Mouse (Mus musculus): ENCODE results near the gene Ppia. TPM values are rescaled to one million over a fixed set of nuclear protein-coding genes. Genes with fewer than 3 reads are reported as not detected.

Gene Ppia
- total and polyA plus RNA-seq, 3 experiments: 298 to 328 (median 304) TPM

GRCm38 (mm10) chr11:6371376-6372155 lies 43.7 kb upstream of the Ppia start:
- TF ChIP-seq POLR2A (IDR thresholded peaks at IDR 0.05; ENCODE audit: insufficient read depth, low read depth, low read length) (no peak), CTCF (IDR thresholded peaks at IDR 0.05) (no peak), EP300 (IDR thresholded peaks at IDR 0.05; ENCODE audit: insufficient read depth, low read depth, low read length) (no peak)
- no peaks in the 10 kb centered on the region for H3K27me3 ChIP-seq (ENCODE audit: control insufficient read depth, insufficient read depth, low read length)
- 79% methylated on average over 11 of the region's 11 CpGs for WGBS
- H3K79me2 ChIP-seq (replicated peaks; ENCODE audit: control insufficient read depth, insufficient read depth, low read length): no peaks in the 10 kb centered on the region
- H3K36me3 ChIP-seq (ENCODE audit: control insufficient read depth, insufficient read depth, low read length): no peaks in the 10 kb centered on the region
- H3K4me3 ChIP-seq: no peak overlapping the region
- no peak for DNase-seq
- H3K4me1 ChIP-seq (ENCODE audit: control insufficient read depth, insufficient read depth, low read length): no peaks in the 10 kb centered on the region
- intact Hi-C loops (cut with DNase I): no loop called here
- no peak overlapping the region for H3K9ac ChIP-seq (ENCODE audit: low read depth, low read length)
- H3K27ac ChIP-seq: no peak overlapping the region

GRCm38 (mm10) chr11:6372784-6373183 lies 42.5 kb upstream of the Ppia start:
- TF ChIP-seq POLR2A (IDR thresholded peaks at IDR 0.05; ENCODE audit: insufficient read depth, low read depth, low read length) (no peak), CTCF (IDR thresholded peaks at IDR 0.05) (no peak), EP300 (IDR thresholded peaks at IDR 0.05; ENCODE audit: insufficient read depth, low read depth, low read length) (no peak)
- no peak for DNase-seq
- H3K4me1 ChIP-seq (ENCODE audit: control insufficient read depth, insufficient read depth, low read length): no peaks in the 10 kb centered on the region
- H3K79me2 ChIP-seq (replicated peaks; ENCODE audit: control insufficient read depth, insufficient read depth, low read length): no peaks in the 10 kb centered on the region
- H3K36me3 ChIP-seq (ENCODE audit: control insufficient read depth, insufficient read depth, low read length): no peaks in the 10 kb centered on the region
- no peak overlapping the region for H3K9ac ChIP-seq (ENCODE audit: low read depth, low read length)
- H3K4me3 ChIP-seq: no peak overlapping the region
- WGBS: 76% methylated on average over 9 of the region's 9 CpGs
- intact Hi-C loops (cut with DNase I): no loop called here
- H3K27ac ChIP-seq: no peak overlapping the region
- H3K27me3 ChIP-seq (ENCODE audit: control insufficient read depth, insufficient read depth, low read length): no peaks in the 10 kb centered on the region

- TF ChIP-seq EP300 (IDR thresholded peaks at IDR 0.05; ENCODE audit: insufficient read depth, low read depth, low read length): no peak
- no peak for TF ChIP-seq CTCF (IDR thresholded peaks at IDR 0.05)
- TF ChIP-seq POLR2A (IDR thresholded peaks at IDR 0.05; ENCODE audit: insufficient read depth, low read depth, low read length): no peak
Measured at GRCm38 (mm10) chr11:6380916-6381315, 34.3 kb upstream of the Ppia start.

GRCm38 (mm10) chr11:6388126-6388725 lies 27.0 kb upstream of the Ppia start:
- intact Hi-C loops (cut with DNase I): no loop called here
- Histone ChIP-seq H3K36me3 (ENCODE audit: control insufficient read depth, insufficient read depth, low read length) (no peaks in the 10 kb centered on the region), H3K27ac (peak overlapping the region; percentile 88), H3K4me3 (no peak overlapping the region), H3K27me3 (ENCODE audit: control insufficient read depth, insufficient read depth, low read length) (no peaks in the 10 kb centered on the region), H3K4me1 (ENCODE audit: control insufficient read depth, insufficient read depth, low read length) (peaks cover 6% of the 10 kb centered on the region), H3K79me2 (replicated peaks; ENCODE audit: control insufficient read depth, insufficient read depth, low read length) (peaks cover 2% of the 10 kb centered on the region; the same call in 1 of the 2 replicates), H3K9ac (ENCODE audit: low read depth, low read length) (peak overlapping the region; percentile 65; the same call in 1 of the 2 replicates)
- TF ChIP-seq CTCF (IDR thresholded peaks at IDR 0.05) (no peak), EP300 (IDR thresholded peaks at IDR 0.05; ENCODE audit: insufficient read depth, low read depth, low read length) (no peak), POLR2A (IDR thresholded peaks at IDR 0.05; ENCODE audit: insufficient read depth, low read depth, low read length) (no peak)
- DNase-seq: no peak
- 86% methylated on average over 6 of the region's 6 CpGs for WGBS

More at GRCm38 (mm10) chr11:6380916-6381315, 34.3 kb upstream of the Ppia start:
- H3K9ac ChIP-seq (ENCODE audit: low read depth, low read length): no peak overlapping the region
- H3K36me3 ChIP-seq (ENCODE audit: control insufficient read depth, insufficient read depth, low read length): no peaks in the 10 kb centered on the region
- no peak overlapping the region for H3K27ac ChIP-seq
- DNase-seq: no peak
- no peaks in the 10 kb centered on the region for H3K79me2 ChIP-seq (replicated peaks; ENCODE audit: control insufficient read depth, insufficient read depth, low read length)
- 81% methylated on average over 6 of the region's 6 CpGs for WGBS
- no peak overlapping the region for H3K4me3 ChIP-seq
- H3K4me1 ChIP-seq (ENCODE audit: control insufficient read depth, insufficient read depth, low read length): no peaks in the 10 kb centered on the region
- H3K27me3 ChIP-seq (ENCODE audit: control insufficient read depth, insufficient read depth, low read length): no peaks in the 10 kb centered on the region
- intact Hi-C loops (cut with DNase I): no loop called here

GRCm38 (mm10) chr11:6388726-6389413 lies 26.4 kb upstream of the Ppia start, which contains the start of gene Zmiz2:
TSS of gene Zmiz2 (plus strand) at chr11:6389074.
- TF ChIP-seq CTCF (IDR thresholded peaks at IDR 0.05) (no peak), POLR2A (IDR thresholded peaks at IDR 0.05; ENCODE audit: insufficient read depth, low read depth, low read length) (peak; percentile 91), EP300 (IDR thresholded peaks at IDR 0.05; ENCODE audit: insufficient read depth, low read depth, low read length) (peak; percentile 85)
- peak within 1 kb of the TSS; percentile 96 for H3K4me3 ChIP-seq
- WGBS: 6% methylated on average over 58 of the region's 60 CpGs
- H3K27ac ChIP-seq: peak within 1 kb of the TSS; percentile 88
- H3K79me2 ChIP-seq (replicated peaks; ENCODE audit: control insufficient read depth, insufficient read depth, low read length): peaks cover 2% of the 10 kb centered on the region; the same call in 1 of the 2 replicates
- no peaks in the 10 kb centered on the region for H3K27me3 ChIP-seq (ENCODE audit: control insufficient read depth, insufficient read depth, low read length)
- DNase-seq: peak; percentile 96 to 97
- H3K9ac ChIP-seq (ENCODE audit: low read depth, low read length): peak within 1 kb of the TSS; percentile 91
- H3K36me3 ChIP-seq (ENCODE audit: control insufficient read depth, insufficient read depth, low read length): no peaks in the 10 kb centered on the region
- intact Hi-C loops (cut with DNase I): loop anchor here (1.0 kb wide), 1 partner anchor 15 kb away; no protein-coding TSS in a partner anchor
- H3K4me1 ChIP-seq (ENCODE audit: control insufficient read depth, insufficient read depth, low read length): peaks cover 6% of the 10 kb centered on the region
